Mouse (Mus musculus) heart, adult 2 months (tissue): ENCODE measurements at regions not wholly inside any gene's neighbourhood (a gene's known extent, or its start where the extent isn't known, plus 50 kb on each side); places are given as distances from the start of the nearest gene placed in this dataset.
A peak's percentile ranks its signal among the peaks of the same experiment; 100 is the strongest.

Experiments
- DNase-seq, 2 experiments: peaks; one replicate each; pipeline ENCODE4 v3.0.0; 2021
- H3K27ac ChIP-seq: fragments of 200-600 bp; 2 replicates; pipeline ENCODE4 v1.8.1; 2022
- H3K27me3 ChIP-seq: fragments of 200-500 bp; 2 replicates; pipeline ENCODE4 v1.6.1; 2012; ENCODE audit warnings: mild to moderate bottlenecking, low read length, inconsistent platforms, mixed read lengths; ENCODE audit not compliant: control insufficient read depth, insufficient read depth
- H3K36me3 ChIP-seq: fragments of 200-500 bp; 2 replicates; pipeline ENCODE4 v1.6.1; 2012; ENCODE audit warnings: low read length, inconsistent platforms; ENCODE audit not compliant: control insufficient read depth, insufficient read depth
- H3K4me1 ChIP-seq: fragments of 200-500 bp; 2 replicates; pipeline ENCODE4 v1.6.1; 2011; ENCODE audit warnings: low read length; ENCODE audit not compliant: control insufficient read depth, insufficient read depth
- H3K4me3 ChIP-seq: fragments of 200-600 bp; 2 replicates; pipeline ENCODE4 v1.8.1; 2022
- H3K79me2 ChIP-seq: fragments of 200-500 bp; replicated peaks from 2 replicates; pipeline ENCODE4 v1.6.1; 2012; ENCODE audit warnings: mild to moderate bottlenecking, inconsistent platforms, low read length, moderate library complexity, mixed read lengths; ENCODE audit not compliant: control insufficient read depth, insufficient read depth
- H3K9ac ChIP-seq: fragments of 200-500 bp; 2 replicates; pipeline ENCODE4 v1.6.1; 2012; ENCODE audit warnings: low read depth, mild to moderate bottlenecking, control low read depth, inconsistent platforms, low read length, mixed read lengths
- CTCF ChIP-seq: fragments of 200-600 bp; IDR thresholded peaks from 2 replicates; pipeline ENCODE4 v1.8.1; 2022; ENCODE audit warnings: antibody characterized with exemption, mild to moderate bottlenecking, moderate library complexity
- EP300 ChIP-seq: fragments of 200-500 bp; IDR thresholded peaks from 2 replicates; pipeline ENCODE4 v1.6.1; 2011; ENCODE audit warnings: low read depth, low read length, control low read depth; ENCODE audit not compliant: insufficient read depth
- POLR2A ChIP-seq: fragments of 200-500 bp; IDR thresholded peaks from 2 replicates; pipeline ENCODE4 v1.6.1; 2011; ENCODE audit warnings: mild to moderate bottlenecking, low read depth, low read length, control low read depth; ENCODE audit not compliant: insufficient read depth
- WGBS: fragments of 180-500 bp; shearing (Covaris S2); methylation state at CpG from one replicate; pipeline ENCODE4 v1.1.7; 2018; 5-methylcytosine and 5-hydroxymethylcytosine counted together
- intact Hi-C: fragments of 180-260 bp; cut with DNase I; formaldehyde crosslinking; loops from one replicate; pipeline ENCODE4 v1.15.1; 2025

- intact Hi-C loops, result no loop called here
- Histone ChIP-seq H3K4me3 (no peak overlapping the region), H3K36me3 (no peaks in the 10 kb centered on the region), H3K27ac (no peak overlapping the region), H3K27me3 (no peaks in the 10 kb centered on the region), H3K9ac (no peak overlapping the region), H3K4me1 (no peaks in the 10 kb centered on the region), H3K79me2 (no peaks in the 10 kb centered on the region)
- WGBS, result 45% methylated on average over 4 of the region's 4 CpGs
- DNase-seq, result no peak
- no peak for TF ChIP-seq CTCF
These were observed 136.3 kb upstream of the Zc3h15 start for GRCm38 (mm10) chr2:83507901-83508300.

DNA sequence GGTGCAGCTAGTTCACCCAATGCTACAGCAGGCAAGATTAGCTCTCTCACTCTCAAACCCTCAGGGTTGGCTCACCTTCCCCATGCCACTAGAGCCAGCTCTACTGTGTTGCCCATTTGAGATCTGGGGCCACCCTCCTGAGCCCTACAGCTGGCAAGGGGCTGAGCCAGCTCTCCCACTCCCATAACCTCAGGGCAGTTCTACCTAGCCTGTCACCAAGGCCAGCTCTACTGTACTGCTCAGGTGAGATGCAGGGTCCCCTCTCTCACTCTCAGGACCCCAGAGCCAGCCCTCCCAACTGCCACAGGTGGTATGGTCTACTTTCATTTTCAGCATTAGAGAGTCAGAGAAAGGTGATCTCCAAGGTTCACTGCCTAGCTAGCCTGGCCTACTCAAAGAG is 94.8 kb upstream of the Zc3h15 start:
- H3K4me3 ChIP-seq, result no peak overlapping the region
- H3K36me3 ChIP-seq, result no peaks in the 10 kb centered on the region
- H3K27ac ChIP-seq, result no peak overlapping the region
- DNase-seq, result no peak
- H3K9ac ChIP-seq, result no peak overlapping the region
- intact Hi-C loops, result no loop called here
- TF ChIP-seq POLR2A (no peak), CTCF (no peak), EP300 (no peak)
- no peaks in the 10 kb centered on the region for H3K79me2 ChIP-seq
- no peaks in the 10 kb centered on the region for H3K27me3 ChIP-seq
- no peaks in the 10 kb centered on the region for H3K4me1 ChIP-seq

DNA sequence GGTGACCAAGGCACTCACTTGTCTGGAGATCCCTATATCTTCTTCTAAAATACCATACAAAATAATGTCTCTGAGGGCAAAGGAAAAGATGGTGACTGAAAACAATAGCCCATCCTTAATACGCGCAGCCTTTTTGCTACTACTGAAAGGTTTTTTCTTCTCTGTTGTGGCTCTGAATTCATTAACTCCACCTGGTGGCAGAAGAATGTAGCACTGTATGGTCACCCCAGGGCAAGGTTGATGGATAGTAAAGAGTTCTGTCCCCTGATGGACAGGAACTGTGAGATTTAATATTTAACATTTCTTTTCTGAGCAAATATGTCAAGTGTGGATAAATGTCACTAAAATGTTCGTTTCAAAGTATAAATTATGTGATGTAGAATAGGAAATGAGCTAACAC is 91.9 kb upstream of the Zc3h15 start:
- intact Hi-C loops, result no loop called here
- Histone ChIP-seq H3K36me3 (no peaks in the 10 kb centered on the region), H3K27me3 (no peaks in the 10 kb centered on the region), H3K9ac (no peak overlapping the region), H3K4me3 (no peak overlapping the region), H3K27ac (no peak overlapping the region), H3K4me1 (no peaks in the 10 kb centered on the region), H3K79me2 (no peaks in the 10 kb centered on the region)
- DNase-seq, result no peak
- TF ChIP-seq CTCF (peak; percentile 26), POLR2A (no peak)
- 63% methylated on average over 3 of the region's 3 CpGs for WGBS
